Mouse (Mus musculus) spleen, adult 2 months (tissue): Measurements from ENCODE around the gene Gpr84.

ENCODE experiments used
- CTCF ChIP-seq: fragments of 200-500 bp; IDR thresholded peaks from 2 replicates; pipeline ENCODE4 v1.5.1; 2011; ENCODE audit warnings: mild to moderate bottlenecking, inconsistent platforms; ENCODE audit not compliant: insufficient read depth, insufficient read length, insufficient replicate concordance; ENCODE audit errors: extremely low read depth
- POLR2A ChIP-seq: fragments of 200-500 bp; IDR thresholded peaks from 2 replicates; pipeline ENCODE4 v1.6.1; 2011; ENCODE audit warnings: low read depth, low read length, inconsistent platforms

DNA sequence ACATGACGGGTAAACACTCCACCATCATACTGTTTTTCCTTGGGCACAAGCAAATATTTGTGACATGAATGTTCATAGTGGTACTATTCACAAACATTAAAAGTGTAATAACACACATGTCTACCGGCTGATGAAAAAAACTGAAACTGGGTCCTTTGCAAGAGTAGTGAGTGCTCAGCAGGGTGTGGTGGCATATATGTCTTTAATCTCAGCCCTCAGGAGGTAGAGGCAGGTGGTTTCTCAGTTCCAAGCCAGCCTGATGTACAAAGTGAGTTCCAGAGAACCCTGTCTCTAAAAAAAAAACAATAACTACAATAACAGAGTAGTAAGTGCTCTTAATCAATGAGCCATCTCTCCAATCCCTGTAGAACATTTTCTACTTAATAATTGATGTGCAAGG, 45.6 kb downstream of the Gpr84 start:
- TF ChIP-seq CTCF (no peak), POLR2A (no peak)
